8 mouse cellular contexts compared by ENCODE assay signal in the genomic region with DNA sequence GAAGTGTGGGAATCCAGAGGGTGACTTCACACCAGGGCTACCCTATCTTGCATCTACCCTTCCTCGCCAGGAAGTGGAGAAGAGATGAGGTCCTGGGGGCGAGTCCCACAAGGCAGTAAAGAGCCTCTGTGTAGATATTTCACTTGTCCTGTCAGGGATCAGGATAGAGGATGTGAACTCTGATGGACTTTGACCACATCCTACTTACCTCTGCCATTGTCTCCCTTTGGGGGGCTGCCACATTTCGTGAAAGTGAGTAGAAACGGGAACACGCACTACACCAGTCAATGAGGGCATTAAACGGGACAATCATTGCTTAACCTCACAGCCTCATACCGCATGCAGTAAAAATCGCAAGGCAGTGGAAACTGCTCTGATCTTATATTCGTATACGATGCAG. TPM values are rescaled to one million over a fixed set of nuclear protein-coding genes. Genes with fewer than 3 reads are reported as not detected.
A peak's percentile ranks its signal among the peaks of the same experiment; 100 is the strongest.
DNase-seq lines count a peak whose midpoint lies in the region; ATAC-seq lines count a peak whose summit lies in the region.

No protein-coding gene starts in this region.

- WGBS in liver, embryonic 11.5 days: 35% methylated on average over 10 of the region's 10 CpGs
- 45% methylated on average over 10 of the region's 10 CpGs for WGBS in forebrain, embryonic 15.5 days
- 20% methylated on average over 10 of the region's 10 CpGs for WGBS in limb, embryonic 12.5 days
- 20% methylated on average over 10 of the region's 10 CpGs for WGBS in neural tube, embryonic 14.5 days

- no peaks in the 10 kb centered on the region; the same call in 1 of the 2 replicates for H3K4me1 ChIP-seq in liver, embryonic 11.5 days (replicated peaks; ENCODE audit: control insufficient read depth, insufficient read depth, low read length)
- H3K4me1 ChIP-seq in forebrain, embryonic 15.5 days: peaks cover 11% of the 10 kb centered on the region; the same call in 1 of the 2 replicates
- peaks cover 12% of the 10 kb centered on the region for H3K4me1 ChIP-seq in limb, embryonic 12.5 days (replicated peaks)
- H3K4me1 ChIP-seq in neural tube, embryonic 14.5 days (ENCODE audit: control insufficient read depth, insufficient read depth, low read length): peaks cover 11% of the 10 kb centered on the region

- DNase-seq in liver, embryonic 11.5 days (ENCODE audit: low spot score): no peak
- DNase-seq in liver: no peak
- no peak for DNase-seq in spleen, postnatal 4 days (ENCODE audit: low spot score in 2 of 2)
- no peak for DNase-seq in frontal cortex, postnatal 10 days (ENCODE audit: low spot score in 2 of 2)
- no peak for DNase-seq in frontal cortex, postnatal 36 days (ENCODE audit: low spot score in 2 of 2)

- no peak overlapping the region for H3K9ac ChIP-seq in liver, embryonic 11.5 days (ENCODE audit: low read depth, low read length)
- H3K9ac ChIP-seq in forebrain, embryonic 15.5 days (replicated peaks): peak overlapping the region; percentile 36
- no peak overlapping the region; the same call in 1 of the 2 replicates for H3K9ac ChIP-seq in limb, embryonic 12.5 days (replicated peaks)
- no peak overlapping the region for H3K9ac ChIP-seq in neural tube, embryonic 14.5 days (replicated peaks; ENCODE audit: low read depth, low read length)

- H3K27ac ChIP-seq in liver, embryonic 11.5 days (ENCODE audit: low read depth, low read length): no peak overlapping the region
- no peak overlapping the region for H3K27ac ChIP-seq in forebrain, embryonic 15.5 days (replicated peaks)
- no peak overlapping the region for H3K27ac ChIP-seq in limb, embryonic 12.5 days
- H3K27ac ChIP-seq in neural tube, embryonic 14.5 days (ENCODE audit: low read depth, low read length): no peak overlapping the region

- H3K4me3 ChIP-seq in liver, embryonic 11.5 days (ENCODE audit: low read depth, low read length): peak overlapping the region; percentile 28; the same call in 1 of the 2 replicates
- peak overlapping the region; percentile 35 for H3K4me3 ChIP-seq in forebrain, embryonic 15.5 days
- H3K4me3 ChIP-seq in limb, embryonic 12.5 days (replicated peaks): peak overlapping the region; percentile 36
- H3K4me3 ChIP-seq in neural tube, embryonic 14.5 days (ENCODE audit: low read depth, low read length): peak overlapping the region; percentile 16

- no peaks in the 10 kb centered on the region for H3K27me3 ChIP-seq in liver, embryonic 11.5 days (replicated peaks; ENCODE audit: control insufficient read depth, insufficient read depth, low read length)
- no peaks in the 10 kb centered on the region for H3K27me3 ChIP-seq in forebrain, embryonic 15.5 days
- peaks cover 16% of the 10 kb centered on the region for H3K27me3 ChIP-seq in limb, embryonic 12.5 days
- H3K27me3 ChIP-seq in neural tube, embryonic 14.5 days (ENCODE audit: control insufficient read depth, insufficient read depth, low read length): no peaks in the 10 kb centered on the region

- ATAC-seq in liver, embryonic 11.5 days (replicated peaks; ENCODE audit: low FRiP score): no peak; the same call in 1 of the 2 replicates
- peak; percentile 57 for ATAC-seq in forebrain, embryonic 15.5 days (replicated peaks)
- no peak for ATAC-seq in limb, embryonic 12.5 days (ENCODE audit: insufficient number of reproducible peaks, insufficient read depth, low FRiP score, low TSS enrichment, low read depth)
- peak; percentile 59; the same call in 1 of the 2 replicates for ATAC-seq in neural tube, embryonic 14.5 days (ENCODE audit: low read depth)

- peak overlapping the region; percentile 61 for H3K4me2 ChIP-seq in liver, embryonic 11.5 days
- peak overlapping the region; percentile 63 for H3K4me2 ChIP-seq in forebrain, embryonic 15.5 days (replicated peaks)
- H3K4me2 ChIP-seq in limb, embryonic 12.5 days: peak overlapping the region; percentile 73
- peak overlapping the region; percentile 51 for H3K4me2 ChIP-seq in neural tube, embryonic 14.5 days (ENCODE audit: low read depth, low read length)

- no peaks in the 10 kb centered on the region for H3K36me3 ChIP-seq in liver, embryonic 11.5 days (ENCODE audit: control insufficient read depth, insufficient read depth, low read length)
- no peaks in the 10 kb centered on the region for H3K36me3 ChIP-seq in forebrain, embryonic 15.5 days
- no peaks in the 10 kb centered on the region for H3K36me3 ChIP-seq in limb, embryonic 12.5 days
- H3K36me3 ChIP-seq in neural tube, embryonic 14.5 days (ENCODE audit: control insufficient read depth, insufficient read depth, low read length): no peaks in the 10 kb centered on the region

- no peaks in the 10 kb centered on the region for H3K9me3 ChIP-seq in liver, embryonic 11.5 days (ENCODE audit: control insufficient read depth, low read length)
- no peaks in the 10 kb centered on the region for H3K9me3 ChIP-seq in forebrain, embryonic 15.5 days
- no peaks in the 10 kb centered on the region for H3K9me3 ChIP-seq in limb, embryonic 12.5 days
- H3K9me3 ChIP-seq in neural tube, embryonic 14.5 days (ENCODE audit: control insufficient read depth, low read length): no peaks in the 10 kb centered on the region

RNA-seq across cellular contexts. Expression of a gene that starts 48.6 kb away (rescaled TPM):
- polyA plus RNA-seq in liver, embryonic 11.5 days (2014; fragmentation: Nextera tagmentation; extraction: Ambion mirVana): 0.22 and 0.49 TPM in 2 replicates
- polyA plus RNA-seq in forebrain, embryonic 15.5 days (2015; fragmentation: Nextera tagmentation; extraction: Ambion mirVana): 0.20 TPM in 1 of 2 replicates, not detected in the other
- polyA plus RNA-seq in limb, embryonic 12.5 days (2016; fragmentation: Nextera tagmentation; extraction: Ambion mirVana): not detected in 2 replicates
- not detected in 2 replicates for polyA plus RNA-seq in neural tube, embryonic 14.5 days (2014; fragmentation: Nextera tagmentation; extraction: Ambion mirVana)

Comparison
In these comparisons a context has a peak if more than half of its experiments do, and no peak if none do; other contexts are left out.
1. ATAC-seq: peak in forebrain, embryonic 15.5 days (single experiment) and neural tube, embryonic 14.5 days (single experiment); none in liver, embryonic 11.5 days (single experiment) and limb, embryonic 12.5 days (single experiment).
2. Peak in every context shown above with its lines, with median percentiles within 50 percentile points of each other: H3K4me2 ChIP-seq and H3K4me3 ChIP-seq.